Mouse (Mus musculus): ENCODE results near the gene Fbxw5. TPM values are rescaled to one million over a fixed set of nuclear protein-coding genes. Genes with fewer than 3 reads are reported as not detected.
A peak's percentile ranks its signal among the peaks of the same experiment; 100 is the strongest.

The Fbxw5 gene
- polyA plus RNA-seq, 1 experiment, result 47.3 TPM

DNA sequence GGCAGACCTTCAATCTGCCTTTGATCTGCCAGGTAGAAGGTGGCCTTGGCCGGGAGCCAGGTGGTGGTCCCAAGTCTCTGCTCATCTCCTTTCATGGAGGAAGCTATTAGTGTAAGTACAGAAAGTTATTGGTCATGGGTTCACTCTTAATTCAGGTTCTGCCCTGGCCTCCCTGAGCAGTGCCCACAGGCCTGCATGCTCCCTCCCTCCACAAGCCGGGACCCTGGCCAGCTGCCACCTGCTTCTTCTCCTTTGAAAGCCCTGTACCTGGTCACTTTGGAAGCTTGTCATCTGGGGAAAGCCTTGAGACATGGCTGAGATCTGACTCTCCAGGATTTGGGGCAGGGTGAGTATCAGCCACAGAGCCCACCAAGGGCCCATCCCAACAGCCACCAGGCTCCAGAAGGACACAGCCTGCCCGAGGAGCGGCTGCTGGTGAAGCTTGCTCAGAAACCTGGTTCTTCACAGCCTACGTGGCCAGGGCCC lies 7.0 kb upstream of the Fbxw5 start, which contains the start of gene Lcn12:
TSS of gene Lcn12 (minus strand) at position 436 of the 486 bp plus-strand sequence.
- Histone ChIP-seq H3K27ac (replicated peaks; ENCODE audit: low read depth, low read length) (no peak within 1 kb of the TSS), H3K4me3 (ENCODE audit: insufficient read depth, low read depth, low read length) (no peak within 1 kb of the TSS), H3K4me1 (ENCODE audit: control insufficient read depth, insufficient read depth, insufficient read length, low read length) (no peaks in the 10 kb centered on the region)

DNA sequence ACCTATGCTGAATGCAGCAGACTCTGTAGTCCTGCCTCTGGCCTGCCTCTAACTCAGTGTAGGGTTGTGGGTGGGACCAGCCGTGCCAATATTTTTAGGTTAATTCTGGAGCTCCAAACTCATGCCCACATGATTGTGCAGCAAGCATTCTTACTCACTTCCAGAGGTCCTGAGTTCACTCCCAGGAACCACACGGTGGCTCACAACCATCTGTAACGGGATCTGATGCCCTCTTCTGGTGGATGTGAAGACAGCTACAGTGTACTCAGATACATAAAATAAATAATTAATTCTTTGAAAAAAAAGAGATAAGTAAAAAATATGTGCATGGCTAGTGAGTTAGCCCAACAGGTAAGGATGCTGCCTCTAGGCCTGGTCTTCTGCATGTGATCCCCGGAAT lies 4.1 kb upstream of the Fbxw5 start:
- Histone ChIP-seq H3K27ac (replicated peaks; ENCODE audit: low read depth, low read length) (no peak overlapping the region), H3K4me1 (ENCODE audit: control insufficient read depth, insufficient read depth, insufficient read length, low read length) (peaks cover 4% of the 10 kb centered on the region), H3K4me3 (ENCODE audit: insufficient read depth, low read depth, low read length) (no peak overlapping the region)

DNA sequence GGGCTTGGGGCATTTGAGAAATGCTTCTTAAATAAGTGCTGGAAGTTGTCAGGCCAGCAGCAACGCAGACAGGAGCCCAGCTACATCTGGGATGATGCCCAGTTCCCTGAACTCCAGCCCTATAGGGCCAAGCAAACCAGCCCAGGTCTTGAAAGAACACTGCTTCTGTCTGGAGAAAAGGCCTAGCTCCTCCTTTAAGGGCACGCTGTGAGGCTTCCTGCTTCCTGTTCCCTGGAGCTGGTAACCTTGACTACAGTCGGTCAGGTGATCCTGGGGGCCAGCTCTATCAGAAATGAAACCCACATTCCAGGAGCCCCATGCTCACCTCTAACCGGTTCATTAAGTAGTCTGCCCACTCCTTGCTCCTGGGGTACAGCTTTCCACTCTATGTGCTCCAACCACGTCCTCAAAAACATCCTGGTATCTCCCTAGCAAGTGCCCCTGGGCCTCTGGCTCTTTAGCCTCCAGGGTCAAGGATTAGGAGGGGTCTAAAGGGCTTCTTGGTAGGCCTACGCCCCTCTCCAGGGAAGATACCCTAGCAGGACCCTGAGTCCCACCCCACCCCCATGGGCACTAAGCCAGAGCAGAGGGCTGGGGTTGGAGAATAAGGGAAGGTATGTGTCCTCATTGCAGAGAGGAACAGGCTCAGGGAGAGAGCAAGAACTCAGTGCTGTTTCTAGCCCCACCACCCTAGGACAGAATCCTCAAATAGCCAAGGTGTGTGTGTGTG lies 2.5 kb upstream of the Fbxw5 start:
- Histone ChIP-seq H3K27ac (replicated peaks; ENCODE audit: low read depth, low read length) (no peak overlapping the region), H3K4me3 (ENCODE audit: insufficient read depth, low read depth, low read length) (no peak overlapping the region), H3K4me1 (ENCODE audit: control insufficient read depth, insufficient read depth, insufficient read length, low read length) (peaks cover 11% of the 10 kb centered on the region)

DNA sequence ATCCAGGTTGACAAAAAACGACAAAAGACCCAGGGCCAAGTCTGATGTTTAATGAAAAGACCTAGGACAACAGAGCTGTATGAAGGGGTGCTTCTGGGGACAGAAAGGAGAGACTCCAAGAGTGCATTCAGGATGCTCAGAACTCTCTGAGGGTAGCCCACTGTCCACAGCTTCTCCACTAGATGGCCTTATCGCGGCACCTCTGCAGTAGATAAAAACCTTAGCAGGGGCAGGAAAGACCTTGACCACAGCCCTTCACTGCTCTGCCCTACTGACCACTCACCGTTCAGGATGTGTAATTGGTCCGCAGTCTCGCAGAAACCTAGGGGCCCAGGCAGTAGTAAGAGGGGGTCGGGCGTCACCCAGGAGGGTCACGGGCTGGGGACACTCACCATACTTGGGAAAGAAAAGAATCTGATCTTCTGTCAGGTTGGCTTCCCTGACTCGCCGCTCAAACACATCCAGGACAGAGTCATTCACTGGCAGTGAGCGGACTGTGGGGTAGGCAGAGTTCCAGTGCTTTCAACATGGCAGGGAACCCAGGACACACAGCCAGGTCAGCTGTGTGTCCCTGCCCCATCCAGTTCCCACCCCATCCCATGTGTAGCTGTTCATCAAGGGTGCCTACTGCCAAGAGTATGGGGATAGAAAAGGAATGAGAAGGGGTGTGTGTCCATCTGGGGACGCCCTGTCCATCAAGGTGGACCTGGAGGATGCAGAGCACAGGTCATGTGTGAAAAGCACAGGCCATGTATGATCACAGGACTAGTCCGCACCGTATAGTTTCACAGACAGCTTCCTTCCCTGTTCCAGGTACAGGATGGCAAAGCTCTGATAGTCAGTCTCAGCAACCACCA lies 1.7 kb upstream of the Fbxw5 start:
- no peak overlapping the region for H3K27ac ChIP-seq (replicated peaks; ENCODE audit: low read depth, low read length)
- H3K4me3 ChIP-seq (ENCODE audit: insufficient read depth, low read depth, low read length), result no peak overlapping the region
- H3K4me1 ChIP-seq (ENCODE audit: control insufficient read depth, insufficient read depth, insufficient read length, low read length), result peaks cover 11% of the 10 kb centered on the region

DNA sequence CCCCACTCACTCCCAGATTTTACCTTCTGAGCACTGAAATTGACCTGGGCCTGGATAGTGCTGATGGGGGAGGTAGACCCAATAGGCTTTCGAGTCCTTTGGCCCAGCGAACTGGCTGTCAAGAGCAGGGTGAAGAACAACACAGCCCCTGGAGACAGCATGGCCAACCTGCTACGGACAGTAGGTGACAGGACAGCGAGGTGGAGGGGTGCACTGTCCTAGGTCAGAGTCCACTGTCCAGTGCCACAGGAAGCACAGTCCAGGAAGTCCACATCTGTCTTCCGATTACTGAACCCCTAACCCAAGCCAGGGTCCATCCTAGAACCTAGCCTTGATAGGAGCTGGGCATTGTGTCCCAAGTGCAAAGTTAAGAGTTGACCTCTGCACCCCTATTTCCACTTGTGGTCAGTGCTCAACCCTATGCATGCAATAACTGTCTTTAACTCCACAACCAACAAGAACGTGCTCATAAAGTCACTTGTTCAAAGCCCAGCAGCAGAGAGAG lies 427 bp upstream of the Fbxw5 start:
- peak overlapping the region; percentile 63 for H3K4me3 ChIP-seq (ENCODE audit: insufficient read depth, low read depth, low read length)
- peak overlapping the region; percentile 46 for H3K27ac ChIP-seq (replicated peaks; ENCODE audit: low read depth, low read length)
- H3K4me1 ChIP-seq (ENCODE audit: control insufficient read depth, insufficient read depth, insufficient read length, low read length), result peaks cover 11% of the 10 kb centered on the region

DNA sequence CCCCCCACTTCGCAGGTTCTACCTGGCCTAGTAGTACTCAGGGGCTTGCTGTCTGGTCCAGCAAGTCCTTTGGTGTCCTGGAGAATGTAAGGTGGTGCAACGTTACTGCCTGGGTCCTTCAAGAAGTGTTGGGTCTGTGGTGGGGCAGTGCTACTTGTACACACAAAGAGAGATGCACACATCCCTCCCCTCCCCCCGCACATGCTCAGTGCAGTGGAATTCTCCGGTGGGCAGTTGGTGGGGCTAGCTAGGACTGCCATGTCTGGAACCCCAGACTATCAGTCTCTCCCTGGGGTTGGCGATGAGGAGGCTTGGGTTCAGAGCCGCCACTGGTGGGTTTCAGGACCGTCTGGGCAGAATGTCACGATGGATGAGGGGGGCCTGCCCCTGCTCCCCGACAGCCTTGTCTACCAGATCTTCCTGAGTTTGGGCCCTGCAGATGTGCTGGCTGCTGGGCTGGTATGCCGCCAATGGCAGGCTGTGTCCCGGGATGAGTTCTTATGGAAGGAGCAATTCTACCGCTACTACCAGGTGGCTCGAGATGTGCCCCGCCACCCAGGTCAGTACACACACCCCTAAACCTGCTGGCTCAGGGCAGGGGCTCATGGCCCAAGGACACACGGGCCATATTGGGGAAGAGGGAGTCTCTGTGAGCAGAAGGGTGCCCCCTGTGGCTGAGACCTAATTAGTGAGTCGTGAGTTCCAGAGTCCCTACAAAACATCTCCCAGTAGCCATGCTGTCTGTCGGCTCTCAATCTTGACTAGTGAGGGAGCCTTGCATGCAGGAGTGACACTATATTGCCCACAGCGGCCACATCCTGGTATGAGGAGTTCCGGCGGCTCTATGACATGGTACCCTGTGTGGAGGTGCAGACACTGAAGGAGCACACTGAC lies 1.3 kb downstream of the Fbxw5 start, which contains the start of gene C8g:
TSS of gene C8g (minus strand) at position 127 of the 894 bp plus-strand sequence.
- peaks cover 11% of the 10 kb centered on the region for H3K4me1 ChIP-seq (ENCODE audit: control insufficient read depth, insufficient read depth, insufficient read length, low read length)
- H3K4me3 ChIP-seq (ENCODE audit: insufficient read depth, low read depth, low read length), result peak within 1 kb of the TSS; percentile 89
- peak within 1 kb of the TSS; percentile 88 for H3K27ac ChIP-seq (replicated peaks; ENCODE audit: low read depth, low read length)

DNA sequence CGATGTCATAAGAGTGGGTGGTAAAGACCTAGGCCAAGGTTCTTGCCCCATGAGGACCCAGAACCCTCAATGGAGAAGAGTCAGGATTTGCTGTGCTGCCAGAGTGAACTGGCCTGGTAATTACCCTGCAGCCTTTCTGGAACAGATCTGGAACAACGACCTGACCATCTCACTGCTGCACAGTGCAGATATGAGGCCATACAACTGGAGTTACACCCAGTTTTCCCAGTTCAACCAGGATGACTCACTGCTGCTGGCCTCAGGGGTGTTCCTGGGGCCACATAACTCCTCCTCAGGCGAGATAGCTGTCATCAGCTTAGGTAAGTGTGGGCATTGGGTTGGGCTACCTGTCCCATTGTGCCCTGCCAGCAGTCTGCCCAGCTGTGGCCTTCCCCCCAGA lies 2.2 kb downstream of the Fbxw5 start:
- Histone ChIP-seq H3K4me3 (ENCODE audit: insufficient read depth, low read depth, low read length) (no peak overlapping the region), H3K27ac (replicated peaks; ENCODE audit: low read depth, low read length) (no peak overlapping the region), H3K4me1 (ENCODE audit: control insufficient read depth, insufficient read depth, insufficient read length, low read length) (peaks cover 11% of the 10 kb centered on the region)

DNA sequence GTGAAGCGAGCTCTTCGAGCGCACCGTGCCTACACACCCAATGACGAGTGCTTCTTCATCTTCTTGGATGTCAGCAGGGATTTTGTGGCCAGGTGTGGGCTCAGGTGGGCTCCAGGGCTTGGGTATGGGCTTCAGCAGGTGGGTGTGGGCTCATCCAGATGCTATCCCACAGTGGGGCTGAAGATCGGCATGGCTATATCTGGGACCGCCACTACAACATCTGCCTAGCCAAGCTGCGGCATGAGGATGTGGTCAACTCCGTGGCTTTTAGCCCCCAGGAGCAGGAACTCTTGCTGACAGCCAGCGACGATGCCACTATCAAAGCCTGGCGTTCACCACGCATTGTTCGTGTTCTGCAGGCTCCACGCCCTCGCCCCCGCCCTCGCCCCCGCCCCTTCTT lies 4.0 kb downstream of the Fbxw5 start:
- H3K4me1 ChIP-seq (ENCODE audit: control insufficient read depth, insufficient read depth, insufficient read length, low read length), result peaks cover 11% of the 10 kb centered on the region
- no peak overlapping the region for H3K27ac ChIP-seq (replicated peaks; ENCODE audit: low read depth, low read length)
- no peak overlapping the region for H3K4me3 ChIP-seq (ENCODE audit: insufficient read depth, low read depth, low read length)

DNA sequence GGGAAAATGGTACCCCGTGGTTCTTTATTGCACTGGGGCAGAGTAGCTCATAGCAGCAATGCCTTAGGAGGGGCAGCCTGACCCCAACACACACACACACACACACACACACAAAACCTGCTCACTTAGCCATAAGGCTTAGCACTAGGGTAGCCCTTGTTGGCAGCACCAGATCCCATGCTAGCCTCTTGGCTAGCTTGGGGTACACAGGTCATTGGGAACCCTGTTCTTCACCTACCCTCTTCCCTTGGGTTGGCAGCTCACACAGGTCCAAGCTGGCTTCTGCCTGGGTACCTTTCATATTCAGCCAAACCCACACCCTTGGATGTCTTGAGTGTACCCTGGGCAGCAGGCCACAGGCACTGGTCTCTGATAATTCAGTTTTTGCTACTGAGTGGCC lies 4.5 kb downstream of the Fbxw5 start:
- H3K27ac ChIP-seq (replicated peaks; ENCODE audit: low read depth, low read length), result no peak overlapping the region
- peaks cover 10% of the 10 kb centered on the region for H3K4me1 ChIP-seq (ENCODE audit: control insufficient read depth, insufficient read depth, insufficient read length, low read length)
- H3K4me3 ChIP-seq (ENCODE audit: insufficient read depth, low read depth, low read length), result no peak overlapping the region

DNA sequence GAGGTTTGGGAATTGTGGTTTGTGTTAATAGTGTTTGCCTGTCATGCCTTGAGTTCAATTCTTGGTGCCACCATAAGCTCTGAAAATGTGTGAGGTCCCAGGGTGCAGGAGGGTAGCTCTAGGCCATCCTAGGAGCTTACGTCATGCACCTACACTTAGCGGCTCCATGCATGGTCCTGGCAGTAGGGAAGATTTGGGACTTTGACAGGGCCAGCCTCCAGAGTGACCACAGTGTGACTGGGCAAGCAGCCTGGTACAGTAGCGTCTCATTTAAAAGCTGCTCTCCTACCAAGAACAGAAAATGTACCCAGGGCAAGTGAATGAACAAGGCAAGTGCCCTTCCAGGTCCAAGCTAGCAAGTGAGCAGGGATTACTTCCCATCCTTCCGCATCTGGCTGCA lies 5.3 kb downstream of the Fbxw5 start:
- Histone ChIP-seq H3K4me1 (ENCODE audit: control insufficient read depth, insufficient read depth, insufficient read length, low read length) (peaks cover 8% of the 10 kb centered on the region), H3K27ac (replicated peaks; ENCODE audit: low read depth, low read length) (no peak overlapping the region), H3K4me3 (ENCODE audit: insufficient read depth, low read depth, low read length) (no peak overlapping the region)

DNA sequence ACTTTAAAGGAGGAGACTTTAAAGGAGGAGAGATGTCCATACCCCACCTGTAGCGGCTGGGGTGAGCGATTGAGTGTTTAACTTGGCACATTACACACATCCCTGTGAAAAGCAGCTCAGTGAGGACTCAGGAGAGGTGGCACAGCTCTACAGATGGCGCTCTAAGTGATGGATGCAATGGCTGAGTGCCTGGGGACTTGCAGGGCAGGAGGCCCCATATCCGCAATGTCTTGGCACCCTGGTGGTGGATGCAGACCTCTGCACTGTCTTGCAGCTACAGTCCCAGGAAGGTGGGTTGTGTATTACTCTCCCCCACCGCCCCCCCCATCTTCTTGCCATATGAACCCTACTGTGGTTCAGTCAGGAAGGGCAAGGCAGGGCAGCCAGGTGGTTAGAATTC lies 6.4 kb downstream of the Fbxw5 start:
- Histone ChIP-seq H3K4me1 (ENCODE audit: control insufficient read depth, insufficient read depth, insufficient read length, low read length) (peaks cover 3% of the 10 kb centered on the region), H3K4me3 (ENCODE audit: insufficient read depth, low read depth, low read length) (no peak overlapping the region), H3K27ac (replicated peaks; ENCODE audit: low read depth, low read length) (no peak overlapping the region)

DNA sequence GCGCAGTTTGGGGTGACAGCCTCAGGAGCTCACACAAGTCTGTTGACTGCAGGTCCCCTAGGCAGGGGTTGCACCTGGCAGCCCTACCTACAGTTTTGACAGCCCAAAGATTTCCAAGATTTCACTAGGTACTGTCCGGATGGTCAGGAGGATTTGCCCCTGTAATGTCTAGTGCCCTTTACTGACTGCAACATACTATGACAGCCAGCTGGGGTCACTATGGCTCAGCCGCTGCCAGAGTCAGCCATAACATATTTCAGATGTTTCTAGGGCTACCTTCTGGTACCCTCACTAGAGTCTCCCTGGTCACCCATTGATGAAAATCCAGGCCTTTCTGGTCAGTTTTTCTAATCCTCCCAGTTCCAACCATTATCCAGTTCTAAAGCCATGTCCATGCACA lies 9.4 kb downstream of the Fbxw5 start:
- Histone ChIP-seq H3K4me3 (ENCODE audit: insufficient read depth, low read depth, low read length) (no peak overlapping the region), H3K4me1 (ENCODE audit: control insufficient read depth, insufficient read depth, insufficient read length, low read length) (no peaks in the 10 kb centered on the region), H3K27ac (replicated peaks; ENCODE audit: low read depth, low read length) (no peak overlapping the region)

DNA sequence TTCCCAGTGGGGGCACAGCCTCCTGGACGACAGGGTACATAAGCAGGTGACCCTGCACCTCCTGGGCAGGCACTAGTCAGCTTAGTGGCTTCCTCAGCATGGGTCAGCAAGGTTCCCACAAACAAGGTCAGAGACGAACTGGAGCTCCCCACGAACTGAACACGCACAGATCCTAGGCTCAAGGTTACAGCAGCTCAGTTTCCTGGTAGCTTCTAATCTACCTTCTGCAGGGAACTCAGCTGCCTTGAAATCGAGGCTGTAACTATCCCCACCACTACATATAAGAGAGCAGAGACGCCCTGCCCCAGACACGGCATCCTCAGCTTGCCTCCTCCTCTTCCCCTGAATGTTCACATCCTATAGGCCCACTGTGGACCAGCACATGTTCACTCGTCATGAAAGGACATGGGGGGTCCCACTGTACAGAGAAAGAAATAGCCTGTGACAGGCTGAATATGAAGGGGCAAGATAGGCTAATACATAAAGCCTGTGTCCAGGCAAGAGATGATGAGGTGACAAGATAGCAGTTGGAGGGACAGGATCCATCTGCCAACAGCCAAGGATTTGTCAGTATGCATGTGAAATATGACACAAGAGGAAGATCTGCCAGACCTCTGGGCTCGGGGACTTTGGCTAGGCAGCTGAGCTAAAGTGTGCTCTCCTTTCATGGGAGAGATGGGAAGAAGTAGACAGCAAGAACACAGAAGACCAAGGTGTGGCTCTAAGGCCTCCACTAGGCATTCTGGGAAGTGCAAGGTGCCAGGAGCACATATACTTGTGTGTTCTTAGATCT lies 26.2 kb downstream of the Fbxw5 start:
- Histone ChIP-seq H3K27ac (replicated peaks; ENCODE audit: low read depth, low read length) (no peak overlapping the region), H3K4me3 (ENCODE audit: insufficient read depth, low read depth, low read length) (no peak overlapping the region), H3K4me1 (ENCODE audit: control insufficient read depth, insufficient read depth, insufficient read length, low read length) (no peaks in the 10 kb centered on the region)

DNA sequence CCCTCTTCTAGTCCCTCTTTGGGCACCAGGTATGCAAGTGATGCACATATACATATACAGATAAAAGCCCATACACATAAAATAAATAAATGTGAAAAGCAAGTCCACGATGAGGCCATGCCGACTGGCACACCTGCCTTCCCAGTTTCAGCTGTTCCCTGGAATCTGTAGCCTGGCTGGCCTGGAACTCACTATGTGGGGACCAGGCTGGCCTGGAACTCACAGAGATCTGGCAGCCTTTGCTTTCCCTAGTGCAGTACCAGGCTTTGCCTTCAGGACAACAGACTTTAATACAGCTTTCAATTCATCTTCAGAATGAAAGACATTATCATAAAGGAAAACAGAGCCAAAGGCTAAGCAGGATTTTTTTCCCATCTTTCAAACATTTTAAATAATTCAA lies 33.2 kb downstream of the Fbxw5 start:
- H3K27ac ChIP-seq (replicated peaks; ENCODE audit: low read depth, low read length), result peak overlapping the region; percentile 41

More for the DNA sequence above, 33.2 kb downstream of the Fbxw5 start:
- H3K4me1 ChIP-seq (ENCODE audit: control insufficient read depth, insufficient read depth, insufficient read length, low read length), result peaks cover 12% of the 10 kb centered on the region
- H3K4me3 ChIP-seq (ENCODE audit: insufficient read depth, low read depth, low read length), result no peak overlapping the region
